Mouse (Mus musculus) small intestine, adult 2 months (tissue): ENCODE measurements around the gene Cyth4. TPM values are rescaled to one million over a fixed set of nuclear protein-coding genes. Genes with fewer than 3 reads are reported as not detected.

Experiments used
- H3K27ac ChIP-seq: fragments of 200-500 bp; 2 replicates; pipeline ENCODE4 v1.5.1; 2012; ENCODE audit warnings: low read depth, low read length, control low read depth, inconsistent platforms; ENCODE audit not compliant: insufficient read depth
- H3K27me3 ChIP-seq: fragments of 200-500 bp; 2 replicates; pipeline ENCODE4 v1.6.1; 2012; ENCODE audit warnings: mild to moderate bottlenecking, moderate library complexity, low read length, inconsistent platforms; ENCODE audit not compliant: control insufficient read depth, insufficient read depth
- H3K36me3 ChIP-seq: fragments of 200-500 bp; 2 replicates; pipeline ENCODE4 v1.6.1; 2012; ENCODE audit warnings: mild to moderate bottlenecking, low read length, control low read depth, inconsistent platforms; ENCODE audit not compliant: control insufficient read depth, insufficient read depth
- H3K4me1 ChIP-seq: fragments of 200-500 bp; 2 replicates; pipeline ENCODE4 v1.6.1; 2012; ENCODE audit warnings: low read length, inconsistent platforms, mixed read lengths; ENCODE audit not compliant: control insufficient read depth, insufficient read depth, insufficient read length
- H3K4me3 ChIP-seq: fragments of 200-500 bp; 2 replicates; pipeline ENCODE4 v1.5.1; 2012; ENCODE audit warnings: low read depth, mild to moderate bottlenecking, control low read depth, inconsistent platforms, low read length, moderate library complexity
- CTCF ChIP-seq: fragments of 200-500 bp; IDR thresholded peaks from 2 replicates; pipeline ENCODE4 v1.5.1; 2012; ENCODE audit warnings: low read depth, mild to moderate bottlenecking, control low read depth, inconsistent platforms, low read length, moderate library complexity, mixed read lengths; ENCODE audit not compliant: insufficient replicate concordance, insufficient read length; ENCODE audit errors: extremely low read depth
- POLR2A ChIP-seq: fragments of 200-500 bp; IDR thresholded peaks from 2 replicates; pipeline ENCODE4 v1.6.1; 2012; ENCODE audit warnings: low read depth, mild to moderate bottlenecking, control low read depth, inconsistent platforms, low read length, moderate library complexity
- WGBS: fragments of 180-500 bp; shearing (Covaris S2); methylation state at CpG from one replicate; pipeline ENCODE4 v1.1.7; 2018; 5-methylcytosine and 5-hydroxymethylcytosine counted together
- polyA plus RNA-seq: library from polyadenylated mRNA; depleted of rRNA; stranded (reverse); fragments of >200 nt; gene quantifications from 2 replicates; pipeline ENCODE4 v1.2.3, GENCODE M21; 2012; rRNA removed

Cyth4 gene
- polyA plus RNA-seq, 1 experiment, result 12.7 TPM

DNA sequence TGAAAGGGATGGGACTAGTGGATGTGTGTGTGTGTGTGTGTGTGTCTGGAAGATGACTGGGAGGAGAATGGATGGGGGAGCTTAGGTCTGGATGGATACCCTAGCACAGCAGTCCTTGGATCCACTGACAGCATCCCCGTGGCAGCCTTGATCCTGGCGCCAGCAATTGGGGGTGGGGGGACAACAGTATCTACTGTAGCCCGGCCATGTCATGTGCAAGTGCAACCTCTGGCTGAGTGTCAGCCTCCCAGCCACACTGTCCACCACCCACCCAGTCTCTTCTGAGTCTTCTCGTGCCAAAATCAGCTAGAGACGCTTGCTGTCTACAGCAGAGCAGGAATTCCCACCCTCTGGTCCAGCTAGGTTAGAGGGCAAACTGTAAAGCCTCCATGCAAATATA, 67.4 kb downstream of the Cyth4 start:
- no peak overlapping the region for H3K4me3 ChIP-seq
- H3K36me3 ChIP-seq, result no peaks in the 10 kb centered on the region
- H3K27ac ChIP-seq, result no peak overlapping the region
- no peaks in the 10 kb centered on the region for H3K4me1 ChIP-seq
- H3K27me3 ChIP-seq, result no peaks in the 10 kb centered on the region
- 72% methylated on average over 5 of the region's 5 CpGs for WGBS
- no peak for TF ChIP-seq POLR2A
- no peak for TF ChIP-seq CTCF

DNA sequence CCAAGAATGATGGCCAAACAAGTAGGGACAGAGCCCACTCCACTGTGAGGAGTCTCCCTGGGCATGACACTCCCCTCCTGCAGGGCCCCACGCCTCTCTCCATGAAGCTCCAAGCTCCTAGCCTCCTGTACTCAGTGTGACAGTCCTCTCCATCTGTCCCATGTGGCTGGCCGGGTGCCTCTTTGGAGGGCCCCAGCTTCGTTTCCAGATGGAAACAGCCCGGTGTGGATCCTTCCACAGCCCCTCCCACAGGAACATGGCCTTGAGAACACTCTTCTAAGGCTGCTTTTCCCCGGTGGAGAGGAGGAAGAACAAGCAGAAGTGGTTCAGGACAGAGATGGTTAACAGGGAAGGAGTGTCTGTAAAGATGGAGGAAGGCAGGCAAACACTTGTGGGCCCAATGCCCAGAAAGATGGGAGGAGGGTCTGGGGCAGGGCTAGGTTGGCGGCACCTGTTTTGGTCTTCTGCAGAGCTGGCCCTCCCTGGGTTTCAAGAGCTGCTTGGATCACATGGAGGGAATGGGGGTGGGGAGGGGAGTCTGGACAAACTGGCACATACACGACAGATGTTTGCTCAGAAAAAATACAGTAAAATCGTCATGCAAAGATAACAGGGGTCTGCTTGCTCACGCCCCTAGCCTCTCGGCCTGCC, 72.5 kb downstream of the Cyth4 start:
- TF ChIP-seq CTCF (no peak), POLR2A (no peak)
- H3K4me3 ChIP-seq, result no peak overlapping the region
- WGBS, result 25% methylated on average over 10 of the region's 10 CpGs
- H3K36me3 ChIP-seq, result no peaks in the 10 kb centered on the region
- peaks cover 11% of the 10 kb centered on the region for H3K27me3 ChIP-seq
- H3K4me1 ChIP-seq, result no peaks in the 10 kb centered on the region; the same call in 1 of the 2 replicates
- no peak overlapping the region for H3K27ac ChIP-seq

DNA sequence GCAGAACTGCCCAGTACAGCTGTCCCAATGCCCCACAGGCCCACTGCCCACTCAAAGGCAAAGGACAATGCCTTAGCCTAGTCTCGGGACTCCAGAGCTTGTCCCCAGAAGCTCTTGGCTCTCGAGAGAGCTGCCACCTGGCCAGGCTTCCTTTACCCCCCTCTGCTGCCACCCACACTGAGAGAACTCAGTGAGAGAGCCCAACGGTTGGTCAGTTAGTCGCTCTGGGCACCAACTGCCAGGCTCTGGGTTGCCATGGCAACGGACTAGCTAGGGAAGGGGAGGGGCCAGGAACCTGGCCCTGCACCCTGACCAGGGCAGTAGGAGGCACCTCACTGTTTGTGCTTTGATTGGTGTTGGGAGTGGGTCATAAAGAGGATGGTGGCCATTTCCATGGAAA, 73.5 kb downstream of the Cyth4 start:
- Histone ChIP-seq H3K4me1 (no peaks in the 10 kb centered on the region; the same call in 1 of the 2 replicates), H3K36me3 (no peaks in the 10 kb centered on the region), H3K4me3 (no peak overlapping the region), H3K27ac (no peak overlapping the region), H3K27me3 (peaks cover 11% of the 10 kb centered on the region)
- WGBS, result 16% methylated on average over 5 of the region's 5 CpGs
- TF ChIP-seq POLR2A (no peak), CTCF (no peak)

Other genes with a start within 250 kb of the Cyth4 start
- gene Tex33, start 201.1 kb upstream of the Cyth4 start, polyA plus RNA-seq, result not detected in 2 replicates
- 17.7 and 30.3 TPM in 2 replicates for gene Tst, start 191.1 kb upstream of the Cyth4 start, polyA plus RNA-seq
- 115 and 177 TPM in 2 replicates for gene Mpst, start 190.6 kb upstream of the Cyth4 start, polyA plus RNA-seq
- gene Kctd17, start 168.5 kb upstream of the Cyth4 start, polyA plus RNA-seq, result 46.8 and 52.9 TPM in 2 replicates
- 0.11 and 0.14 TPM in 2 replicates for gene Tmprss6, start 128.4 kb upstream of the Cyth4 start, polyA plus RNA-seq
- gene Il2rb, start 101.8 kb upstream of the Cyth4 start, polyA plus RNA-seq, result 7.2 and 11.8 TPM in 2 replicates
- gene C1qtnf6, start 65.6 kb upstream of the Cyth4 start, polyA plus RNA-seq, result 7.9 and 8.1 TPM in 2 replicates
- 0.44 and 1.4 TPM in 2 replicates for gene Sstr3, start 52.4 kb upstream of the Cyth4 start, polyA plus RNA-seq
- gene Rac2, start 24.3 kb upstream of the Cyth4 start, polyA plus RNA-seq, result 37.0 and 136 TPM in 2 replicates
- gene Elfn2, start 121.7 kb downstream of the Cyth4 start, polyA plus RNA-seq, result 0.14 and 0.35 TPM in 2 replicates
- gene Mfng, start 176.4 kb downstream of the Cyth4 start, polyA plus RNA-seq, result 4.7 and 7.9 TPM in 2 replicates
- gene Card10, start 206.0 kb downstream of the Cyth4 start, polyA plus RNA-seq, result 15.8 and 28.3 TPM in 2 replicates
- gene Cdc42ep1, start 245.6 kb downstream of the Cyth4 start, polyA plus RNA-seq, result 18.9 and 26.0 TPM in 2 replicates